Mouse (Mus musculus) kidney, postnatal 0 days (tissue): ENCODE measurements around the gene Smyd5. TPM values are rescaled to one million over a fixed set of nuclear protein-coding genes. Genes with fewer than 3 reads are reported as not detected.

ENCODE experiments used
- ATAC-seq: fragments of 200-750 bp; cut with Nextera tagmentation; replicated peaks from 2 replicates; pipeline ENCODE4 v1.8.0; 2017; ENCODE audit warnings: low read depth, moderate number of reproducible peaks, moderate TSS enrichment, moderate library complexity; ENCODE audit not compliant: low FRiP score
- DNase-seq: peaks from one replicate; pipeline ENCODE4 v3.0.0-alpha.2; 2016; ENCODE audit warnings: low spot score
- H3K27ac ChIP-seq: fragments of 300-500 bp; sonication (generic); 2 replicates; pipeline ENCODE4 v1.5.1; 2014; ENCODE audit warnings: mild to moderate bottlenecking
- H3K27me3 ChIP-seq: fragments of 300-500 bp; sonication (generic); 2 replicates; pipeline ENCODE4 v1.6.1; 2014; ENCODE audit warnings: low read length, mixed read lengths; ENCODE audit not compliant: insufficient read depth
- H3K36me3 ChIP-seq: fragments of 300-500 bp; sonication (generic); 2 replicates; pipeline ENCODE4 v1.6.1; 2014; ENCODE audit warnings: low read length, mixed read lengths; ENCODE audit not compliant: insufficient read depth
- H3K4me1 ChIP-seq: fragments of 300-500 bp; sonication (generic); replicated peaks from 2 replicates; pipeline ENCODE4 v1.6.1; 2014; ENCODE audit warnings: antibody characterized with exemption, low read length, mixed read lengths; ENCODE audit not compliant: insufficient read depth
- H3K4me2 ChIP-seq: fragments of 300-500 bp; sonication (generic); 2 replicates; pipeline ENCODE4 v1.6.1; 2014; ENCODE audit warnings: mild to moderate bottlenecking, low read length, moderate library complexity, mixed read lengths
- H3K4me3 ChIP-seq: fragments of 300-500 bp; sonication (generic); replicated peaks from 2 replicates; pipeline ENCODE4 v1.5.1; 2014; ENCODE audit warnings: low read depth, low read length
- H3K9ac ChIP-seq: fragments of 300-500 bp; sonication (generic); 2 replicates; pipeline ENCODE4 v1.6.1; 2014; ENCODE audit warnings: low read depth, low read length
- H3K9me3 ChIP-seq: fragments of 300-500 bp; sonication (generic); replicated peaks from 2 replicates; pipeline ENCODE4 v1.6.1; 2016; ENCODE audit warnings: low read length, inconsistent platforms, mixed read lengths
- CTCF ChIP-seq: IDR thresholded peaks from 2 replicates; pipeline ENCODE4 v1.5.1; 2016; ENCODE audit warnings: antibody characterized with exemption, low read depth, mild to moderate bottlenecking, moderate library complexity
- WGBS: fragments of 180-500 bp; shearing (Covaris S2); extraction: QIAGEN DNeasy Blood & Tissue Kit; methylation state at CpG from one replicate; pipeline ENCODE4 v1.1.7; 2014; 5-methylcytosine and 5-hydroxymethylcytosine counted together
- polyA plus RNA-seq: library from polyadenylated mRNA; unstranded; fragments of >200 nt; fragmentation: Nextera tagmentation; extraction: Ambion mirVana; gene quantifications from 2 replicates; pipeline ENCODE4 v1.2.1, GENCODE M21; 2015

Smyd5 gene
- polyA plus RNA-seq, 1 experiment from 2014 or later: 34.6 TPM

DNA sequence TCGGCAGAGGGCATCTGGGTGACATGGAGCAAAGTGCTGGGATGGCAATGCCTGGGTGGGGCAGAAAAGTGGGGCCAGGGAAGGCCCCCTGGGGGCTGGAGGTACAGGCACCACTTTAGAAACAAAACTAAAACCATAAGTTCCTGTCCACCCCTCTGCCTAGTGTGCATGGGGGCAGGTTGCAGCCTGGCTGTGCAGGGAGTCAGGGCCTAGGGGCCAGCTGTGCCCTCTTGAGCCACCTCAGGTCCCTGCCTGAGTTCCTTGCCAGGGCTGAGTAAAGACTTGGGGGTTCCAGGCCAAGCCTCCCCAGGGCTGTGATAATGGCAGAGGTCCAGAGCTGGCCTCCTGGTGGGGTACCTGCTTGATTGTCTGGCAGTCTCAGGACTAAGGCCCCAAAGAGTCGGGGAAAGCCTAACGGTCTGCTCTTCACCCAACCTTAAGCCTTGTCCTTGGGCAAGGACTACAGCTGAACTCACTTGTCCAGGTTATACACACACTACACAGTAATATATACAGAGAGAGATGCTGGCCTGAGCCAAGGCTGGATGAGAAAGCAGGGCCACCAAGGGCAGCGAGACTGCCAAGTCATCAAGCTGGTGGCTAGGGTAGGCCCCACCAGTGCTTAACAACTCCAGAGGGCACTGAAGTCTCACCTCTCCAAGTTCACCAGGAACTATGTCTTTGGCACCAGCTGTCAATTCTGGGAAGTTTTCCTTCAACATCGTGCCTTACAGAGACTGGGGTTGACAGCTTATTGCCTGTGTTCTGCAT, 38.1 kb downstream of the Smyd5 start:
- Histone ChIP-seq H3K9me3 (no peaks in the 10 kb centered on the region), H3K36me3 (peaks cover 36% of the 10 kb centered on the region), H3K27me3 (no peaks in the 10 kb centered on the region), H3K4me2 (no peak overlapping the region), H3K4me1 (no peaks in the 10 kb centered on the region), H3K4me3 (no peak overlapping the region), H3K9ac (no peak overlapping the region), H3K27ac (no peak overlapping the region)
- ATAC-seq (peak; percentile 48; the same call in 1 of the 2 replicates), DNase-seq (no peak)
- TF ChIP-seq CTCF: no peak
- 71% methylated on average over 5 of the region's 5 CpGs for WGBS

DNA sequence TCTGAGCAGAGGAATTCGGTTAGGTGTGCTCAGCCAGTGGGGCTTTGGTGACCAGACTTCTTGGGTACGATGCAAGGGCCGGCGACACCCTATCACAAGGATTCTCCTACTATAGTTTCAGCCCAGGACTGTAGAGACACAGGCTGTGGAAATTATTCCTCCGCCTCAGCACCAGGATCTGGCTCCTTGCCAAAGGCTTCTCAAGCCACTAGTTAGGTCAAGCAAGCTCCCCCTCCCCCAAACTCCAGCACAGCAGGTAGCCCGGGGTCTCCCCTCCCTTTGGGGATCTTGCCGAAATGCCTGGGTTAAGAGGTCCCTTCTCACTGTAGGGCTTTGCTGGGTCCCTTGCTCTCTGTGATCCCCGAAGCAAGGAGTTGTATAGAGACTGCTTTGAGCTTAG, 40.2 kb downstream of the Smyd5 start:
- WGBS: 54% methylated on average over 8 of the region's 8 CpGs
- Histone ChIP-seq H3K4me1 (no peaks in the 10 kb centered on the region), H3K9me3 (no peaks in the 10 kb centered on the region), H3K9ac (no peak overlapping the region), H3K27ac (no peak overlapping the region), H3K36me3 (peaks cover 17% of the 10 kb centered on the region), H3K4me3 (no peak overlapping the region), H3K27me3 (no peaks in the 10 kb centered on the region), H3K4me2 (no peak overlapping the region)
- TF ChIP-seq CTCF: no peak
- DNase-seq: no peak
- ATAC-seq: no peak

DNA sequence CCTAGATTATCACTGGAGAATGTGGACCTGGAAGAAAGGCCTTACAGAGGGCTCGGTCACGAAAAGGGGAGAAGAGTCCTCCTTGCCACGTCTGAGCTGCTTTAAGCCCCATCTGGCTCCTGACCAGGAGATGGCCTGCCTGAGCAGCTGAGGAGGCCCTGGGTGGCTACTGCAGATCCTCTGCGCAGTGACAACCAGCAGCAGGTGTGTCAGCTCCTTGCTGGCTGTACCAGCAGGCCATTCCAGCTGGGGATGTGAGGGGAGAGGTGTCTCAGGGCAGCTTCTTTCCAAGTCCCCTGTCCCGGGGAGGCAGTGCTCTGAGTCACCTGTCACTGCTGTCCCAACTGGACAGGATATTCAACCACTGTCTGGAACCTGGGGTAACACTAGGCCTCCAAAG, 40.8 kb downstream of the Smyd5 start:
- WGBS: 69% methylated on average over 5 of the region's 5 CpGs
- TF ChIP-seq CTCF: no peak
- no peak overlapping the region for H3K27ac ChIP-seq
- DNase-seq: no peak
- H3K9me3 ChIP-seq: no peaks in the 10 kb centered on the region
- H3K36me3 ChIP-seq: peaks cover 12% of the 10 kb centered on the region
- H3K4me3 ChIP-seq: no peak overlapping the region
- H3K27me3 ChIP-seq: no peaks in the 10 kb centered on the region
- H3K4me1 ChIP-seq: no peaks in the 10 kb centered on the region
- ATAC-seq: no peak
- H3K4me2 ChIP-seq: no peak overlapping the region
- H3K9ac ChIP-seq: no peak overlapping the region

DNA sequence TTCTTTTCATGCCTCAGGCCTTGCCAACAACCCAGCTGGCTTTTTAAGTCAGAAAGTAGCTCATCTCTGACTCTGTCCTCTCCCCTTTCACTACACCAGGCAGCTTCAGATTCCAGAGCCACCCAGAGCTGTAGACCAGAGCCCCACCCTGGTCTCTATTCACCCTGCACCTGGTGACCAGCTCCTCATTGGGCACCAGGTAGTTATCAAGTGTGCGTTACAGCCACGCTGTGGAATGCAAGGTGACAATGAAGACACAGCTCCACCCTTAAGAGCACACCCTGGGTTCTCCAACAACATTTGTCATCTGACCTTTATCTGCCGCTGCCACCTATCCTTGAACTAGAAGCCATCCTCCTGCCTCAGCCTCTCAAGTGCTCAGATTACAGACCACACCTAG, 43.8 kb downstream of the Smyd5 start:
- Histone ChIP-seq H3K4me3 (no peak overlapping the region), H3K4me1 (no peaks in the 10 kb centered on the region), H3K36me3 (no peaks in the 10 kb centered on the region), H3K9ac (no peak overlapping the region), H3K27ac (no peak overlapping the region), H3K27me3 (no peaks in the 10 kb centered on the region), H3K9me3 (no peaks in the 10 kb centered on the region), H3K4me2 (no peak overlapping the region)
- no peak for TF ChIP-seq CTCF
- 91% methylated on average over 3 of the region's 3 CpGs for WGBS
- ATAC-seq (no peak), DNase-seq (no peak)

DNA sequence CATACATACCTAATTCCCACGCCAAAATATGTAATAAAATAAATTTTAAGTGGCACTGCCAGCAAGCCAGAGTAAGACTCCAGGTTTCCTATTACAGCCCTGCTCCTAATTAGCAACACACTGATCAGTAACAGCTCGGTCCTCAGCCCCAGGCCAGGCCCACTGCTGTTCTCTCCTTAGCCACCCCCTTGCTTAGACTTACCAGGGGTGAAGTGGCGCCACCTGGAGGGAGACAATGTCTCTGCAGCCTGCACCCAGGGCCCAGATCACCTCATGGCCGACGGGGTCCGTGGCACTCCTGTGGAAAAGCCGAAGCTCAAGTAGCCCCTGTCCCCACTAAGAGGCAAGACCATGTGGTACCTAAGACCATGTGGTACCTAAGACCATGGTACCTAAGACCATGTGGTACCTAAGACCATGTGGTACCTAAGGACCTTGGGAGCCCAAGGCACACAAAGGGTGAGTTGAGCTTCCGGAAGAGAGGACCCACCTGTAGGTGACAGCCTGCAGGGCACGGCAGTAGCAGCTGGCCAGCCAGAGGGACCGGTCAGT, 45.7 kb downstream of the Smyd5 start:
- ATAC-seq: peak; percentile 52

DNA sequence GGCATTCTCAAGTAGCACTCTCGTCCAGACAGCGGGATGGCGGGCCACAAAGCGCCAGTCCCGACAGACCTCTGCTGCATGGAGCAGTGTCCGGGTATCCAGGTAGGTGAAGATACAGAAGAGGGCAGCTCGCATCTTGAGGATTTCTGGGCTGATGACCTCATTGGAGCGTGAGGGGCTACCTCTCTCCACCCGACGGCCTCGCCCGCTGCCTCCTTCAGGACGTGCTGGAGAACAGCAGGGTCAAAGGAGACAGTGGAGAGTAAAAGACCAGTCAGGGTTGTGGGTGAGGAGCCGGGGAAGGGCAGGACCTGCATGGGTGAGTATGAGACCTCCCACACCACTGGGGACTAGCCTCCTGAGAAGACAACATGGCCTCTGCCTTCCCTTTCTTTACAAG, 46.6 kb downstream of the Smyd5 start:
- DNase-seq: no peak
- TF ChIP-seq CTCF: no peak
- Histone ChIP-seq H3K9me3 (no peaks in the 10 kb centered on the region), H3K36me3 (no peaks in the 10 kb centered on the region), H3K4me3 (no peak overlapping the region), H3K4me2 (no peak overlapping the region), H3K9ac (no peak overlapping the region), H3K27ac (no peak overlapping the region), H3K4me1 (no peaks in the 10 kb centered on the region), H3K27me3 (peaks cover under 1% of the 10 kb centered on the region; the same call in 1 of the 2 replicates)
- WGBS: 47% methylated on average over 14 of the region's 14 CpGs
- ATAC-seq: no peak

More for the DNA sequence above, 45.7 kb downstream of the Smyd5 start:
- DNase-seq: peak; percentile 40
- no peak overlapping the region for H3K27ac ChIP-seq
- no peak overlapping the region for H3K4me2 ChIP-seq
- H3K9me3 ChIP-seq: no peaks in the 10 kb centered on the region
- no peaks in the 10 kb centered on the region for H3K4me1 ChIP-seq
- H3K9ac ChIP-seq: no peak overlapping the region
- WGBS: 40% methylated on average over 10 of the region's 10 CpGs
- peak; percentile 63 for TF ChIP-seq CTCF
- H3K4me3 ChIP-seq: no peak overlapping the region
- H3K36me3 ChIP-seq: no peaks in the 10 kb centered on the region
- no peaks in the 10 kb centered on the region for H3K27me3 ChIP-seq

DNA sequence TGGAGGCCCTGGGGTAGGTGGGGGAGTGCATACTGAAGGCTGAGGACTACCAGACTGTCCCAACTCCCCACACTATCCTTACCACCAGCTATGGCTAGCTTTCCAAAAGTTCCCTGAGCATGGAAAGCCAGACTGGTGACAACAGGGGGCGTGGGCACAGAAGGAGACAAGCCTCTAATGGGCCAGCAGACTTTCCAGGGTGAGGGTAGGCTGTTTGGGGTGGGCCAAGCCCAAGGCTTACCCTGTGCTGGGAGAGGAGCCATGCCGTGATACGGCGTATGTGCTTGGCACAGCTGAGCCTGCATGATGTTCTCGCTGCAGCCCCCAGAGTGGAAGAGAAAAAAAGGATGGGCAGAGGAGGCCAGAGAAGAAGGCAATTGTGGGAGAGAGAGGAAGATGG, 48.2 kb downstream of the Smyd5 start:
- Histone ChIP-seq H3K4me1 (no peaks in the 10 kb centered on the region), H3K4me3 (no peak overlapping the region), H3K4me2 (no peak overlapping the region), H3K36me3 (no peaks in the 10 kb centered on the region), H3K27me3 (peaks cover 16% of the 10 kb centered on the region), H3K27ac (no peak overlapping the region), H3K9ac (no peak overlapping the region), H3K9me3 (no peaks in the 10 kb centered on the region)
- TF ChIP-seq CTCF: no peak
- ATAC-seq (no peak), DNase-seq (no peak)
- WGBS: 89% methylated on average over 5 of the region's 5 CpGs
